Mouse (Mus musculus) hindbrain, embryonic 15.5 days (tissue): ENCODE data around the gene AU021092. TPM values are rescaled to one million over a fixed set of nuclear protein-coding genes. Genes with fewer than 3 reads are reported as not detected.
A peak's percentile ranks its signal among the peaks of the same experiment; 100 is the strongest.

Source experiments
- ATAC-seq: fragments of 200-750 bp; cut with Nextera tagmentation; 2 replicates; pipeline ENCODE4 v1.8.0; 2017; ENCODE audit warnings: low read depth, moderate number of reproducible peaks, moderate TSS enrichment; ENCODE audit not compliant: low FRiP score
- H3K27ac ChIP-seq: fragments of 300-500 bp; sonication (generic); replicated peaks from 2 replicates; pipeline ENCODE4 v1.5.1; 2015; ENCODE audit warnings: mild to moderate bottlenecking, inconsistent platforms
- H3K27me3 ChIP-seq: fragments of 300-500 bp; sonication (generic); 2 replicates; pipeline ENCODE4 v1.6.1; 2015; ENCODE audit warnings: control low read depth, inconsistent platforms
- H3K36me3 ChIP-seq: fragments of 300-500 bp; sonication (generic); 2 replicates; pipeline ENCODE4 v1.6.1; 2015; ENCODE audit warnings: control low read depth, inconsistent platforms
- H3K4me1 ChIP-seq: fragments of 300-500 bp; sonication (generic); replicated peaks from 2 replicates; pipeline ENCODE4 v1.6.1; 2015; ENCODE audit warnings: control low read depth, inconsistent platforms
- H3K4me2 ChIP-seq: fragments of 300-500 bp; sonication (generic); 2 replicates; pipeline ENCODE4 v1.6.1; 2015; ENCODE audit warnings: moderate library complexity, mild to moderate bottlenecking, inconsistent platforms
- H3K4me3 ChIP-seq: fragments of 300-500 bp; sonication (generic); 2 replicates; pipeline ENCODE4 v1.5.1; 2015; ENCODE audit warnings: mild to moderate bottlenecking, inconsistent platforms
- H3K9ac ChIP-seq: fragments of 300-500 bp; sonication (generic); 2 replicates; pipeline ENCODE4 v1.6.1; 2015; ENCODE audit warnings: inconsistent platforms
- H3K9me3 ChIP-seq: fragments of 300-500 bp; sonication (generic); 2 replicates; pipeline ENCODE4 v1.6.1; 2016; ENCODE audit warnings: control low read depth, inconsistent platforms
- WGBS: fragments of 180-500 bp; shearing (Covaris S2); methylation state at CpG from one replicate; pipeline ENCODE4 v1.1.7; 2015; 5-methylcytosine and 5-hydroxymethylcytosine counted together
- polyA plus RNA-seq: library from polyadenylated mRNA; unstranded; fragments of >200 nt; fragmentation: Nextera tagmentation; extraction: Ambion mirVana; gene quantifications from 2 replicates; pipeline ENCODE4 v1.2.1, GENCODE M21; 2015

Gene AU021092
- polyA plus RNA-seq, 1 experiment from 2014 or later, result 15.6 TPM

DNA sequence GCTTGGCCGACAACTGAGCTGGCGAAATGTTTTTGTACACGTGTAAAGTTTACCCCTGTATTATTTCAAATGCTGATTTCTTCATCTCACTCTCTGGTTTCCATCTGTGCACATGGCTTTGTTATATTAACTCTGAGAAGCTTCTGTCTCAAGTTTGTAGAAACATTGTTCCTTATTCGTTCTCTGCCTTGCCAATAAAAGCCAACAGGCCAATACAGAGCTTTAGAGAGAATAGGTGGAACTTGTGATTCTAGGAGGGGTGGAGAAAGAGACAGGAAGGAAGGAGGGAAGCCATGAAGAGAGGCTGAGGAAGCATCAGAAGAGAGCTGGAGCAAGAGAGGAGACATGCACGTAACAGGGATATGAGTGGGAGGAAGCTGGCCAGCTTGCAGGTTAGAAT lies 16.0 kb downstream of the AU021092 start:
- peaks cover 16% of the 10 kb centered on the region for H3K4me1 ChIP-seq
- no peaks in the 10 kb centered on the region for H3K36me3 ChIP-seq
- no peaks in the 10 kb centered on the region for H3K9me3 ChIP-seq
- no peak for ATAC-seq
- H3K27me3 ChIP-seq, result no peaks in the 10 kb centered on the region
- no peak overlapping the region for H3K4me3 ChIP-seq
- H3K9ac ChIP-seq, result no peak overlapping the region
- 78% methylated on average over 5 of the region's 5 CpGs for WGBS
- no peak overlapping the region for H3K27ac ChIP-seq
- H3K4me2 ChIP-seq, result no peak overlapping the region

- Histone ChIP-seq H3K27me3 (no peaks in the 10 kb centered on the region), H3K4me2 (no peak overlapping the region), H3K36me3 (no peaks in the 10 kb centered on the region), H3K4me3 (no peak overlapping the region), H3K9me3 (no peaks in the 10 kb centered on the region), H3K27ac (no peak overlapping the region), H3K4me1 (peaks cover 16% of the 10 kb centered on the region), H3K9ac (no peak overlapping the region)
- 94% methylated on average over 5 of the region's 5 CpGs for WGBS
- ATAC-seq, result no peak
These were observed 16.6 kb downstream of the AU021092 start for GRCm38 (mm10) chr16:5205431-5205970.

DNA sequence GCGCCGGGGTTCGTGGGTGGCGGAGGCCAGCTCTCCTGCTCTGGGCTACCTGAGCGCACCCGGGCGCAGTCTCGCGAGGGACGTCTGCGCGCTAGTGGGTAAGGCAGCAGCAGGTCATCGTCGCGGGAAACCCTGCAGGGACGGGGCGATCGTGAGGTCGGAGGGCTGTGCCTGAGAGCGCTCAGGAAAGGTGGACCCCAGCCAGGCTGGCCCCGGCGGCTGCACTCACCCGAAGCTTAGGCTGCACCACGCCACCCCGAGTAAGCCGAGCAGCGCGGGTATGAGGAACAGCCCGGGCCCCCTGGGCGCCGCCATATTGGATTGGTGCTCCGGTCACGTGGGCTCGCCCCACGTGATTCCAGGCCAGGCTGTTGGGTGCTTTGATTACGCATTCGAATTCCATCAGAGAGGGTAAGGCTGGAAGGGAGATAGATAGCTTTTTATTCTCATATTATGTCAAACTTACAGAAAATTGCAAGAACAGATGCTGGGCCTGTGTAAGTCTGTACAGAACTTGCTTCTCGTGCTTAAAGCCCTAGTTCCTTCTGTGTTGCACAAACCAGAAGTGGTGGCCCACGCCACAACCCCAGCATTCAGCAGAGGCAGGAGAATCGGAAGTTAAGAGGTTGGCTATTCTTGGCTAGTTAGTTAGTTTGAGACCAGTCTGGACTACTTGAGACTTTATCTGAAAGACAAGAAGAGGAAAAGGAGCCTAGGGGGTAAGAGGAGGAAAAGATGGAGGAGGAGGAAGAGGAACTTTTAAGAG lies 18.2 kb downstream of the AU021092 start, which contains the start of gene Nagpa:
TSS of gene Nagpa (minus strand) at position 345 of the 766 bp plus-strand sequence.
- Histone ChIP-seq H3K36me3 (no peaks in the 10 kb centered on the region), H3K4me1 (peaks cover 16% of the 10 kb centered on the region), H3K4me2 (peak within 1 kb of the TSS; percentile 97), H3K9me3 (no peaks in the 10 kb centered on the region), H3K4me3 (peak within 1 kb of the TSS; percentile 86), H3K27me3 (no peaks in the 10 kb centered on the region), H3K27ac (no peak within 1 kb of the TSS; the same call in 1 of the 2 replicates), H3K9ac (peak within 1 kb of the TSS; percentile 62)
- peak; percentile 94 for ATAC-seq
- WGBS, result 4% methylated on average over 39 of the region's 40 CpGs

- peak overlapping the region; percentile 62 for H3K9ac ChIP-seq
- peak; percentile 16 for ATAC-seq
- WGBS, result 1% methylated on average over 36 of the region's 36 CpGs
These were observed 18.9 kb downstream of the AU021092 start for GRCm38 (mm10) chr16:5203200-5203599.

GRCm38 (mm10) chr16:5202681-5203080 lies 19.4 kb downstream of the AU021092 start:
- Histone ChIP-seq H3K9ac (no peak overlapping the region), H3K9me3 (no peaks in the 10 kb centered on the region), H3K4me2 (peak overlapping the region; percentile 97), H3K36me3 (no peaks in the 10 kb centered on the region), H3K4me3 (peak overlapping the region; percentile 86), H3K27me3 (no peaks in the 10 kb centered on the region), H3K27ac (no peak overlapping the region), H3K4me1 (peaks cover 16% of the 10 kb centered on the region)
- ATAC-seq, result no peak
- WGBS, result 14% methylated on average over 4 of the region's 4 CpGs

More at GRCm38 (mm10) chr16:5203200-5203599, 18.9 kb downstream of the AU021092 start:
- Histone ChIP-seq H3K4me2 (peak overlapping the region; percentile 97), H3K36me3 (no peaks in the 10 kb centered on the region), H3K4me3 (peak overlapping the region; percentile 86), H3K27me3 (no peaks in the 10 kb centered on the region), H3K4me1 (peaks cover 16% of the 10 kb centered on the region), H3K27ac (no peak overlapping the region), H3K9me3 (no peaks in the 10 kb centered on the region)

DNA sequence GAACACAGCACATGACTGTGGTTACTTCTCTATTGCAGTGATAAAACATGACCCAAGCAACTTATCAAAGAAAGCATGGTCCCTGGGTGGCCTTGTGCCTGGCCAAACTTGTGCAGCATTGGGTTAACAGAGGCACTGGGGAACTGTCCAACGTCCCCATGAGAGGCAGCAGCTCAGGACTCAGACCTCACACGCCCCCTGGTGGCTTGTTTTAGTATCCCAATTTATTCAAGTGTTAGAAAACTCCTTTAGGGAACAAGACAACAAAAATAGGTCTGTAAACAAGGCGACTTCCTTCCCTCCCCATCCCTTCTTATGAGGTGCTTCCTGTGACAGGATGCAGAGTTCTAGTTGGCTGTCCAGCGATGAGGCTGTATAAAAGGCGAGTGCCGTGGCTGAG lies 27.0 kb downstream of the AU021092 start:
- no peaks in the 10 kb centered on the region for H3K9me3 ChIP-seq
- H3K4me3 ChIP-seq, result no peak overlapping the region
- H3K27ac ChIP-seq, result no peak overlapping the region
- no peaks in the 10 kb centered on the region for H3K36me3 ChIP-seq
- no peak overlapping the region for H3K9ac ChIP-seq
- no peaks in the 10 kb centered on the region for H3K27me3 ChIP-seq
- 32% methylated on average over 6 of the region's 6 CpGs for WGBS
- no peak overlapping the region for H3K4me2 ChIP-seq
- no peak for ATAC-seq
- H3K4me1 ChIP-seq, result no peaks in the 10 kb centered on the region

- no peak overlapping the region for H3K4me3 ChIP-seq
- no peak overlapping the region for H3K9ac ChIP-seq
- H3K4me1 ChIP-seq, result 0 out of 2 replicates have a peak, but pooled peaks cover 2% of the 10 kb centered on the region
- ATAC-seq, result no peak
- no peak overlapping the region for H3K4me2 ChIP-seq
- H3K27me3 ChIP-seq, result no peaks in the 10 kb centered on the region
- no peaks in the 10 kb centered on the region for H3K9me3 ChIP-seq
- no peaks in the 10 kb centered on the region for H3K36me3 ChIP-seq
- no peak overlapping the region for H3K27ac ChIP-seq
- WGBS, result 76% methylated on average over 7 of the region's 7 CpGs
These were observed 35.9 kb downstream of the AU021092 start for GRCm38 (mm10) chr16:5186234-5186633.

DNA sequence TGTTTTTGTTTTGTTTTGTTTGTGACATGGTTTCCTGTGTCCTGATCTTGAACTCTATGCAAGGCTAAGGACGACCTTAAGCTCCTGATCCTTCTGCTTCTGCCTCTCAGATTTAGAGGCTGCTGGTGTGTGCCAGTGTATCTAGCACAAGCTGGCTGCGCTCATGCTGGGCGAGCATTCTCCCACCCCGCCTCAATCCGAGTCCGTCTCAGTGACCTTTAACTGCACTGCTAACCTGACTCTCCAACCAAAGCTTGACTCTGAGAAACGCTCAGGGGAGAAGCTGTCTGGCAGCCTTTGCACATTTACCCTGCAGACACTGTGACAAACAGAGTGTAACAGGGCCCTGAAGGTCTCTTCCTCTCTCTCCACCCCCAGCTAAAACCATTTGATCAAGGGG lies 36.4 kb downstream of the AU021092 start:
- H3K27me3 ChIP-seq, result no peaks in the 10 kb centered on the region
- no peak overlapping the region for H3K27ac ChIP-seq
- ATAC-seq, result no peak
- 62% methylated on average over 7 of the region's 7 CpGs for WGBS
- H3K9ac ChIP-seq, result no peak overlapping the region
- no peak overlapping the region for H3K4me3 ChIP-seq
- no peaks in the 10 kb centered on the region for H3K36me3 ChIP-seq
- no peaks in the 10 kb centered on the region for H3K9me3 ChIP-seq
- H3K4me1 ChIP-seq, result 0 out of 2 replicates have a peak, but pooled peaks cover 2% of the 10 kb centered on the region
- no peak overlapping the region for H3K4me2 ChIP-seq

DNA sequence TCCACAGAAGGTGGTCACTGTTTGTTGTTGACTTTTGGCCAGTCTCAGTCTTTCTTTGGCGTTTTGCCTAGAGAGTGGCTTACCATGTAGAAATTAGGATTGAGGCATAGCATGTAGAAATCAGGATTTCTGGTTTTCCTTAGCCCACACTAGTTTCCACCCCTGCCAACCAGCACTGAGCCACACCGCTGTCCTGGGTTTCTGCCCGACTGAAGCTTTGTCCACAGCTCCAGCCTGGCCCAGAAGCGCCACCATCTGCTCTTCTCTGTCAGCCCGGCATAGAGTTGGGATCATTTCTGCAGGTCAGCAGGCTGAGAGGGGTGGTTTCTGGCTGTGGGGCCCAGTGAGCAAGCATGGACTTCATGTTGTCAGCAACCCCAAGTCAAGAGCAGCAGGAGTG lies 37.1 kb downstream of the AU021092 start:
- Histone ChIP-seq H3K4me2 (no peak overlapping the region), H3K27me3 (no peaks in the 10 kb centered on the region), H3K9me3 (no peaks in the 10 kb centered on the region), H3K27ac (no peak overlapping the region), H3K4me1 (0 out of 2 replicates have a peak, but pooled peaks cover 2% of the 10 kb centered on the region), H3K4me3 (no peak overlapping the region), H3K9ac (no peak overlapping the region), H3K36me3 (no peaks in the 10 kb centered on the region)
- no peak for ATAC-seq
- WGBS, result 87% methylated on average over 5 of the region's 5 CpGs

- no peak overlapping the region for H3K4me3 ChIP-seq
- no peak for ATAC-seq
- no peaks in the 10 kb centered on the region for H3K36me3 ChIP-seq
- H3K27me3 ChIP-seq, result no peaks in the 10 kb centered on the region
- no peak overlapping the region for H3K9ac ChIP-seq
- no peaks in the 10 kb centered on the region for H3K9me3 ChIP-seq
- H3K27ac ChIP-seq, result no peak overlapping the region
- 62% methylated on average over 8 of the region's 8 CpGs for WGBS
- H3K4me2 ChIP-seq, result no peak overlapping the region
- 0 out of 2 replicates have a peak, but pooled peaks cover 2% of the 10 kb centered on the region for H3K4me1 ChIP-seq
These were observed 38.0 kb downstream of the AU021092 start for GRCm38 (mm10) chr16:5184101-5184500.

GRCm38 (mm10) chr16:5183310-5183975 lies 38.7 kb downstream of the AU021092 start:
- Histone ChIP-seq H3K4me1 (0 out of 2 replicates have a peak, but pooled peaks cover 2% of the 10 kb centered on the region), H3K9ac (no peak overlapping the region), H3K36me3 (no peaks in the 10 kb centered on the region), H3K27me3 (no peaks in the 10 kb centered on the region), H3K4me3 (no peak overlapping the region), H3K27ac (no peak overlapping the region), H3K9me3 (no peaks in the 10 kb centered on the region), H3K4me2 (no peak overlapping the region)
- 75% methylated on average over 18 of the region's 18 CpGs for WGBS
- no peak for ATAC-seq

DNA sequence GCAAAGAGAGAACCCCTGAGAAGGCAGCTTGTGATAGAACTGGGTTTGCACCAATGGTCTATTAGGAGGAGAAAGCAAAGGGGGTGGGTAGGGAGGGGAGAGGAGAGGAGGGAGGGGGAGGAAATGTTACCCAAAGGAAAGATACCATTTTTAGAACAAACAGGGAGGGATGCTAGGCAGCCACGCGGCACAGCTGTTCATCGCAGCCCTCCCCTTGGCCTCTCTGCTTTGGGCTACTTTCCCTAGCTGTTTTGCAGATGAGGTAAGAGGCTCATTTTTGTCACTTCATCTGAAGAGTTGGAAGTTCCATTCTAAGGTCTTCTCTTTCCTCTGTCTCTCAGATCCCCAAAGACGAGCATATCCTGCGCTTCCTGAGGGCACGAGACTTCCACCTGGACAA lies 49.5 kb downstream of the AU021092 start:
- WGBS, result 89% methylated on average over 6 of the region's 6 CpGs
- Histone ChIP-seq H3K36me3 (no peaks in the 10 kb centered on the region), H3K27ac (no peak overlapping the region), H3K4me2 (no peak overlapping the region), H3K4me1 (no peaks in the 10 kb centered on the region), H3K9me3 (no peaks in the 10 kb centered on the region), H3K4me3 (no peak overlapping the region), H3K27me3 (no peaks in the 10 kb centered on the region), H3K9ac (no peak overlapping the region)
- ATAC-seq, result no peak
